Mouse (Mus musculus) liver, embryonic 11.5 days (tissue): ENCODE measurements around the gene Mab21l1. TPM values are rescaled to one million over a fixed set of nuclear protein-coding genes. Genes with fewer than 3 reads are reported as not detected.

Experiments used
- ATAC-seq: fragments of 200-750 bp; cut with Nextera tagmentation; replicated peaks from 2 replicates; pipeline ENCODE4 v1.8.0; 2017; ENCODE audit warnings: moderate number of reproducible peaks, mild to moderate bottlenecking, moderate TSS enrichment, moderate library complexity; ENCODE audit not compliant: low FRiP score
- DNase-seq: peaks from one replicate; pipeline ENCODE4 v3.0.0-alpha.2; 2017; ENCODE audit warnings: low spot score
- H3K27ac ChIP-seq: fragments of 300-500 bp; sonication (generic); 2 replicates; pipeline ENCODE4 v1.5.1; 2014; ENCODE audit warnings: mild to moderate bottlenecking, low read depth, low read length, control low read depth
- H3K27me3 ChIP-seq: fragments of 300-500 bp; sonication (generic); replicated peaks from 2 replicates; pipeline ENCODE4 v1.6.1; 2014; ENCODE audit warnings: low read length, mixed read lengths; ENCODE audit not compliant: control insufficient read depth, insufficient read depth
- H3K36me3 ChIP-seq: fragments of 300-500 bp; sonication (generic); 2 replicates; pipeline ENCODE4 v1.6.1; 2014; ENCODE audit warnings: mild to moderate bottlenecking, low read length, moderate library complexity, mixed read lengths; ENCODE audit not compliant: control insufficient read depth, insufficient read depth
- H3K4me1 ChIP-seq: fragments of 300-500 bp; sonication (generic); replicated peaks from 2 replicates; pipeline ENCODE4 v1.6.1; 2014; ENCODE audit warnings: low read length, mixed read lengths; ENCODE audit not compliant: control insufficient read depth, insufficient read depth
- H3K4me2 ChIP-seq: fragments of 300-500 bp; sonication (generic); 2 replicates; pipeline ENCODE4 v1.6.1; 2014; ENCODE audit warnings: mild to moderate bottlenecking, control low read depth, moderate library complexity
- H3K4me3 ChIP-seq: fragments of 300-500 bp; sonication (generic); 2 replicates; pipeline ENCODE4 v1.5.1; 2014; ENCODE audit warnings: low read depth, low read length, control low read depth
- H3K9ac ChIP-seq: fragments of 300-500 bp; sonication (generic); 2 replicates; pipeline ENCODE4 v1.6.1; 2014; ENCODE audit warnings: low read depth, low read length, control low read depth
- H3K9me3 ChIP-seq: fragments of 300-500 bp; sonication (generic); 2 replicates; pipeline ENCODE4 v1.6.1; 2016; ENCODE audit warnings: low read length, inconsistent platforms, mixed read lengths; ENCODE audit not compliant: control insufficient read depth
- WGBS: fragments of 180-500 bp; shearing (Covaris S2); extraction: QIAGEN DNeasy Blood & Tissue Kit; methylation state at CpG from one replicate; pipeline ENCODE4 v1.1.7; 2014; 5-methylcytosine and 5-hydroxymethylcytosine counted together
- polyA plus RNA-seq: library from polyadenylated mRNA; unstranded; fragments of >200 nt; fragmentation: Nextera tagmentation; extraction: Ambion mirVana; gene quantifications from 2 replicates; pipeline ENCODE4 v1.2.1, GENCODE M21; 2014

Mab21l1 gene
- polyA plus RNA-seq, 1 experiment from 2014 or later, result 1.8 TPM

GRCm38 (mm10) chr3:55788621-55789201 is 6.4 kb downstream of the Mab21l1 start:
- DNase-seq (no peak), ATAC-seq (no peak)
- Histone ChIP-seq H3K36me3 (no peaks in the 10 kb centered on the region), H3K4me3 (no peak overlapping the region), H3K9ac (no peak overlapping the region), H3K27me3 (peaks cover 25% of the 10 kb centered on the region), H3K9me3 (no peaks in the 10 kb centered on the region), H3K4me2 (no peak overlapping the region), H3K27ac (no peak overlapping the region), H3K4me1 (no peaks in the 10 kb centered on the region)
- WGBS, result 59% methylated on average over 5 of the region's 5 CpGs

GRCm38 (mm10) chr3:55789856-55790255 is 7.5 kb downstream of the Mab21l1 start:
- 68% methylated on average over 2 of the region's 2 CpGs for WGBS
- Histone ChIP-seq H3K9me3 (no peaks in the 10 kb centered on the region), H3K4me3 (no peak overlapping the region), H3K36me3 (no peaks in the 10 kb centered on the region), H3K4me2 (no peak overlapping the region), H3K27me3 (peaks cover 20% of the 10 kb centered on the region), H3K27ac (no peak overlapping the region), H3K9ac (no peak overlapping the region), H3K4me1 (no peaks in the 10 kb centered on the region)
- ATAC-seq, result no peak
- no peak for DNase-seq

- Histone ChIP-seq H3K27me3 (peaks cover 15% of the 10 kb centered on the region), H3K4me2 (no peak overlapping the region), H3K9me3 (no peaks in the 10 kb centered on the region), H3K4me3 (no peak overlapping the region), H3K36me3 (no peaks in the 10 kb centered on the region), H3K4me1 (no peaks in the 10 kb centered on the region), H3K9ac (no peak overlapping the region), H3K27ac (no peak overlapping the region)
- ATAC-seq (no peak), DNase-seq (no peak)
- 70% methylated on average over 4 of the region's 4 CpGs for WGBS
Observed at GRCm38 (mm10) chr3:55790609-55791008, 8.3 kb downstream of the Mab21l1 start.

GRCm38 (mm10) chr3:55792251-55792650 is 9.9 kb downstream of the Mab21l1 start:
- H3K4me3 ChIP-seq, result no peak overlapping the region
- H3K27ac ChIP-seq, result no peak overlapping the region
- DNase-seq (no peak), ATAC-seq (no peak)
- no peak overlapping the region for H3K9ac ChIP-seq
- no peaks in the 10 kb centered on the region for H3K4me1 ChIP-seq
- no peak overlapping the region for H3K4me2 ChIP-seq
- WGBS, result 78% methylated on average over 5 of the region's 5 CpGs
- no peaks in the 10 kb centered on the region for H3K9me3 ChIP-seq
- H3K27me3 ChIP-seq, result no peaks in the 10 kb centered on the region
- H3K36me3 ChIP-seq, result no peaks in the 10 kb centered on the region

- Histone ChIP-seq H3K36me3 (no peaks in the 10 kb centered on the region), H3K4me1 (no peaks in the 10 kb centered on the region), H3K27ac (no peak overlapping the region), H3K4me2 (no peak overlapping the region), H3K9ac (no peak overlapping the region), H3K27me3 (no peaks in the 10 kb centered on the region), H3K9me3 (no peaks in the 10 kb centered on the region), H3K4me3 (no peak overlapping the region)
- ATAC-seq (no peak), DNase-seq (no peak)
- 60% methylated on average over 7 of the region's 7 CpGs for WGBS
Observed at GRCm38 (mm10) chr3:55793842-55794575, 11.7 kb downstream of the Mab21l1 start.

GRCm38 (mm10) chr3:55794768-55795167 is 12.5 kb downstream of the Mab21l1 start:
- DNase-seq, result no peak
- Histone ChIP-seq H3K9me3 (no peaks in the 10 kb centered on the region), H3K27ac (no peak overlapping the region), H3K4me3 (no peak overlapping the region), H3K9ac (no peak overlapping the region), H3K4me2 (no peak overlapping the region), H3K4me1 (no peaks in the 10 kb centered on the region), H3K27me3 (no peaks in the 10 kb centered on the region), H3K36me3 (no peaks in the 10 kb centered on the region)
- ATAC-seq, result no peak
- WGBS, result 85% methylated on average over 2 of the region's 2 CpGs

- no peaks in the 10 kb centered on the region for H3K27me3 ChIP-seq
- ATAC-seq, result no peak
- H3K9me3 ChIP-seq, result no peaks in the 10 kb centered on the region
- H3K4me3 ChIP-seq, result no peak overlapping the region
- 64% methylated on average over 5 of the region's 5 CpGs for WGBS
- no peaks in the 10 kb centered on the region for H3K36me3 ChIP-seq
- DNase-seq, result no peak
- no peak overlapping the region for H3K9ac ChIP-seq
- no peaks in the 10 kb centered on the region; the same call in 1 of the 2 replicates for H3K4me1 ChIP-seq
- no peak overlapping the region for H3K27ac ChIP-seq
- no peak overlapping the region for H3K4me2 ChIP-seq
Observed at GRCm38 (mm10) chr3:55814993-55815625, 32.8 kb downstream of the Mab21l1 start.

GRCm38 (mm10) chr3:55816096-55816495 is 33.8 kb downstream of the Mab21l1 start:
- WGBS, result 57% methylated on average over 5 of the region's 5 CpGs
- ATAC-seq (no peak), DNase-seq (no peak)
- Histone ChIP-seq H3K27ac (no peak overlapping the region), H3K9ac (no peak overlapping the region), H3K36me3 (no peaks in the 10 kb centered on the region), H3K9me3 (no peaks in the 10 kb centered on the region), H3K4me3 (no peak overlapping the region), H3K4me1 (no peaks in the 10 kb centered on the region; the same call in 1 of the 2 replicates), H3K4me2 (no peak overlapping the region), H3K27me3 (no peaks in the 10 kb centered on the region)
